Mouse (Mus musculus): ENCODE measurements around the gene Zup1.
"Not testable (repeated sequence)": the region's sequence is repeated elsewhere in the genome, so short reads cannot be mapped to it uniquely, and the experiment has no call there.

GRCm38 (mm10) chr10:33882411-33882810, 68.7 kb downstream of the Zup1 start:
- TF ChIP-seq TCF12 (IDR thresholded peaks at IDR 0.05; ENCODE audit: low read depth, low read length); EP300 (IDR thresholded peaks at IDR 0.05; ENCODE audit: low read length); POLR2A (IDR thresholded peaks at IDR 0.05; ENCODE audit: low read depth, low read length); ZNF384 (IDR thresholded peaks at IDR 0.05; ENCODE audit: low read depth, low read length); JUND (conservative IDR thresholded peaks at IDR 0.05; ENCODE audit: low read depth, low read length); CTCF (conservative IDR thresholded peaks at IDR 0.05 in 1 of 2, IDR thresholded peaks at IDR 0.05 in 1 of 2; ENCODE audit: low read depth in 2 of 2, low read length in 2 of 2); JUN (IDR thresholded peaks at IDR 0.05; ENCODE audit: insufficient read depth, low read depth, low read length); BHLHE40 (IDR thresholded peaks at IDR 0.05; ENCODE audit: low read depth, low read length): not testable (repeated sequence)
